Mouse (Mus musculus) cerebellum, adult 18-20 months (tissue): ENCODE data around the gene Padi2.

ENCODE experiments used
- DNase-seq, 2 experiments: peaks; one replicate each; pipeline ENCODE4 v3.0.0; 2021

The Padi2 gene

DNA sequence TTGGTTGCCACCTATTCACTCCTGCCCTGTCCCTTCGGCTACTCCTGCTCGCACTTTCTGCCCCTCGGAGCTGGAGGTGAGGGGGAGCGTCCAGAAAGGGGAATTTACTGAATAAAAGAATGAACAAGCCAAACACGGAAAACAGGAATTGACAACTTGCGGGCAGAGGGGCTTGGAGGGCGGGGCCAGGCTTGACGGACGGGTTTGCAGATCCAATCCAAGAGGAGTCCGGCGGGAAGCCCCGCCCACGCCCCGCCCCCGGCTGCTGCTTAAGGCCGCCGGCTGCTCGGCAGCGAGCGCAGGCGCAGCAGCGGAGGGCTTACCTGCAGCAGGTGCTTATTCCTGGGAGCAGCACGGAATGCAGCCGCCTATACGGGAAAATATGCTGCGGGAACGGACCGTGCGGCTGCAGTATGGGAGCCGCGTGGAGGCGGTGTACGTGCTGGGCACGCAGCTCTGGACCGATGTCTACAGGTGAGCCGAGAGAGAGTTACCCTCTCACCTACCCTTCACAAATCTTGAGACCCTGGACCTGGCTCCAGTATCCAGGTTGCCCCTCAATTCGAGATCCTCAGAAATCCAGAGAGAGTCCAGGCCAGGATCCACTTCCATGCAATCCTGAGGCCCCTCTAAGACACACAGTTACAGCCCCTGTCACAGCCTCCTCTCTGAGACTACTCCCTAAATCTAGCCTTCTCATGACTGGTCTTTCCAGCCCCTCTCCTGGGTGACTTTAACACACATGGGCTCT is at the start of gene Padi2:
Gene Padi2 (plus strand): TSS at position 269 of the 751 bp plus-strand sequence.
- peak; percentile 41 to 44 for DNase-seq

GRCm38 (mm10) chr4:140857041-140857440 is 49.1 kb upstream of the Padi2 start:
- DNase-seq = no peak

DNA sequence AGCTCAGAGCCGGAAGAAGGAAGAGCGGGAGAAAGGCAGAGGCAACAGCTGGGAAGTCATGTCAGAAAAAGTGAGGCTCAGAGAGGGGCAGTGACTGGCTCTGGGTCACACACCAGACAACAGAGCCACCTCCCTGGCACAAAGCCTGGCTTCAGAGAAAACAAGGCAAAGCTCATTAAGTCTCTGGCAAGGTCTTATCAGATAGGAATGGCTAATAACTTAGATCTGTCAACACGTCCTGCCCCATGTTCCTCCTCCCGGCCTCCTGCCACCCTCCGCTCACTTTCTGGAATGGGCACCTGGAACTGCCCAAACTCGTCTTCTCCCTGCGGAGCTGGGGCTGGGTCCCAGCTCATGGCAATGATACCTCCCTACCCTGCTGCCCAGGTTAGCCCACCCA is 48.3 kb upstream of the Padi2 start:
- DNase-seq = no peak

DNA sequence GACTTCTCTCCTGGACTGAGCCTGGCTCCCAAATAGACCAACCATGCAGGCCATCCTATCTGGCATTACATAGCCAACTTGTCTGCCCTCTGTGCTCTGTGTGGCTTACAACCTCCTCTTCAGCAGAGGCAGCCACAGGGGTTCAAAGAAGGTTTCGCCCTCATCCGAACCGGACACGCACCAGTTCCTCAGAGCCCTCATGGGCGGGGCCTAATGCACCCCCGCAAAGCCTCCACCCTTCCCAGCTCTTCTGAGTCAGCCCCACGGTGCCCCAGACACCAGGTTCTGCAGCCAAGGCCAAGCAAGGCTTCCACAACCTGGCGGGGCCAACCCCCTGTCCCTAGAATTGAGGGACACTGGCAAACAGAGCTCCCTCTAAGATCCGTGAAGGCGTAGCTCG is 46.9 kb upstream of the Padi2 start:
- no peak for DNase-seq

DNA sequence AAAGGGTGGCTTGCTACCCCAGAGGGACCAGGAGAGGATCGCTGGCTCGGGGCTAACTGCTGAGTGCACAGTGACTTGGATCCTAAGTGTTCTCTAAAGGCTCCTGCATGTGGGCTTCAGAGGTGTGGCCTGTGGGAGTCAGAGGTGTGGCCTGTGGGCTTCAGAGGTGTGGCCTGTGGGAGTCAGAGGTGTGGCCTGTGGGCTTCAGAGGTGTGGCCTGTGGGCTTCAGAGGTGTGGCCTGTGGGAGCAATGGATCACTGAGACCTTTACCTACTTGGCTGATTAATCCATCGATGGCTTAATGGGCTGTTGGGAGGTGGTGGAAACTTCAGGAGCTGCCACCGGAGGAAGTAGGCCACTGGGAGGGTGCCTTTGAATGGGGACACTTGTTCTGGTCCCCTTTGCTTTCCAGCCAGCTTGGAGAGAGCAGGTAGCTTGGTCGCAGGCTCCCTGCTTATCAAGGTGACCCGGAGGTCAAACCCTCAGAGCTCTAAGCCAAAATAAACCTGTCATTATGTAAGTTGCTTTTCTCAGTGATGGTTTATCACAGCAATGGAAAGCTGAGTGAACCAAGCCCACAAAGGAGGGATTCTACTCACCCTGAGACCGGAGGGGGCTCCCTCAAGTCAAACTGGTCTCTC is 45.9 kb upstream of the Padi2 start:
- no peak for DNase-seq

DNA sequence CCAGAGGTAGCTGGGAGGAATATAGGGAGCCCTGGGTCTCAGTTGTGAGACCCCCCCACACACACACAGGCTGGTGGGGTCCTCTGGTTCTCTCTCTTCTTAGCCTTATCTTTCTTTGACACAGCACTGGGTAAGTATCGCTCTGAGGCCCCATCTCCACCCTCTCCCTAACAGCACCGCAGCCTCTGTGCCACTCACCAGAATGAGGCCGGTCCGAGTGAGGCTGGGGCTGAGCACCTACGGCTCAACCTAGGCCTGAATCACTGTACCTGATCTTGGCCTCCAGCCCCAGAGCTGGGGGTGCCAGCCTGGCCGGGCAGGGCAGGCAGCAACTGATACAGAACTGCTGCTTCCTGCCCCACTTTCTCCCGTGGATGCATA is 45.4 kb upstream of the Padi2 start:
- DNase-seq = no peak

GRCm38 (mm10) chr4:140862036-140862650 is 44.0 kb upstream of the Padi2 start:
- no peak for DNase-seq

- no peak for DNase-seq
Measured at GRCm38 (mm10) chr4:140868484-140869190, 37.5 kb upstream of the Padi2 start.

- no peak for DNase-seq
Measured at GRCm38 (mm10) chr4:140869945-140870344, 36.2 kb upstream of the Padi2 start.

DNA sequence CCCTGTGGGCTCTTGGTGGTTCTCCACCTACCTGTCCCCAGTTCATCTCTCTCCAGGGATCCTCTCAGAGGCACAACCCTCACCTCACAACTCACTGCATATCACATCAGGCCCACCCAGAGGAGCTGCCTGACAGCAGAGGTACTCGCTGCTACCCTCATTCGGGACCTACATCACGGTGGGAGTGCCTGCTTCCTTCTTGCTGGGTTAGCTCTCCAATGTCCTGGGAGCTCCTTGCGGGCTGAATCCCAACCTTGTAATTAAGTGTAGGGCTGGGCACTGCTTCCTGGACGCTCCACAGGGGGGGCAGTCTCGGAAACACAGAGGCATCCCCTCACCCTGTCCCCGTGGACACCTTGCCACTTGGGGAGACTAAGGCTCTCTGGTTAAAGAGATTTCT is 35.3 kb upstream of the Padi2 start:
- DNase-seq = no peak

DNA sequence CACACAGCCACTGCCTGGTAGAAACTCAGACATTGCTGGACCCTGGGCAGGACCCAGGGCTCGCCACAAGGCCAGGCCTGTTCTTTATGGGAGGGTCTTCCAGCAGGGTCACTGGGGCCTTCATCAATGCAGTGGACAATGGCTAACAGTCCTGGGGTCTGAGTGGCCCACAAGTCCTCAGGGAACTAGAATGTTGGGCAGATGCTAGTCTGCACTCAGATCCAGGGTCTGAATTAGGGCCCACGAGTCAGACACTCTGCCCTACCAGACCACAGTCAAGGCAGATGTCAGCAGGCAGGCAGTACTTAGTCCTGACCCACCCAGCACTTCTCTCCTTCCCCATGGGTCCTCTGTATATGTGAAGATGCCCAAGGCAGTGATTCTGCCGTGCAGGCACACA is 34.8 kb upstream of the Padi2 start:
- DNase-seq = no peak

GRCm38 (mm10) chr4:140871851-140872685 is 34.1 kb upstream of the Padi2 start:
- no peak for DNase-seq

- DNase-seq = no peak
Measured at GRCm38 (mm10) chr4:140872686-140872992, 33.5 kb upstream of the Padi2 start.

DNA sequence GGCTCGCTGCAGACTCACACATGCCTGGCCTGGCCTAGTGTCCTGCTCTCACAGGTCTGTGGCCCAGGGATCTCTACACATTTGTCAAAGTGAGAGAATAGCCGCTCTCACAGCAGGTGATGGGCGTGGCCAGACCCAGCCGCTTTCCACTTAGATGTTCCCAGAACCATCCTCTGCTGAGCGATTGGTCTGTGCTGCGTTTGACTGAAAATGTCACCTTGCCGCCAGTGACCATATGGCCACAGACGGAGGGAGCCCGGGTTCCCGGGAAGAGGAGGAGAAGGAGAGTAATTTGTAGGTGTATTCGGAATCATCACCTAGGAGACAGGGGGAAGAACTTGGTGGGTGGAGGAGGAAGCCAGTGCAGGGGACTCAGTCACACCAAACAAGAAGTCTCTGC is 33.1 kb upstream of the Padi2 start:
- no peak for DNase-seq

- no peak for DNase-seq
Measured at GRCm38 (mm10) chr4:140876161-140876560, 30.0 kb upstream of the Padi2 start.

GRCm38 (mm10) chr4:140876681-140877080 is 29.5 kb upstream of the Padi2 start:
- DNase-seq = no peak

DNA sequence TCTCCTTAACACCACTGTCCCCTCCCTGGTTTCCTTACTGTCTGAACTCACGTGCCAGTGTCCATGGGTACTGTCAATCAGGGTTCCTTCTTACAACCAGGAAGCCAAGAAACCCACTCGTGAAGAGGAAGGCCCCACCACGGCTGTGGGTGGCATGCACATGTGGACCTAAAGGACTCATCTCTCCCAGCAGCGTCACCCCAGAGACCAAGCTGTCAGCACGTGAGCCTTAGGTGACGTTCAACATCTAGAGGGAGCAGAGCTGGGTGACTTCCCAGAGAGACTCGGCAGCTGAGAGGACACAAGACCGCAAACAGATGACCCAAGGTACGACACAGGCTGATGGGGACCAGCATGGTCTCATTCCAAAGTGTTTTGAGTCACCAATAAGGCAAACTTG is 28.7 kb upstream of the Padi2 start:
- no peak for DNase-seq

GRCm38 (mm10) chr4:140878655-140879054 is 27.5 kb upstream of the Padi2 start:
- no peak for DNase-seq

DNA sequence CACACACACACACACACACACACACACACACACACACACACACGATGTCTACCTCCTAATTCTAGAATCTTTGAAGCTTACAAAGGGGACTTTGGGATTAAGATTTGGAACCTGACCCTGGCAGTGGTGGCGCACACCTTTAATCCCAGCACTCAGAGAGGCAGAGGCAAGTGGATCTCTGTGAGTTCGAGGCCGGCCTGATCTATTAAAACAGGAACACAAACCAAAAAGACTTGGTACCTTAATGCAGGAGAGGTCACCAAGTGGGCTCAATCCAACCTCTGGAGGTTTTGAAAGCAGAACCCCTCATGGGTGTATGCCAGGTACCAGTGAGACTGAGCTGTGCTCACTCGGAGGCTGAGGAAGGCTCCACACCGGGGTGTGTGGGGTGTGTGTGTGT is 27.0 kb upstream of the Padi2 start:
- no peak for DNase-seq

- DNase-seq = no peak
Measured at GRCm38 (mm10) chr4:140879739-140880138, 26.4 kb upstream of the Padi2 start.

GRCm38 (mm10) chr4:140880207-140880606 is 25.9 kb upstream of the Padi2 start:
- no peak for DNase-seq

DNA sequence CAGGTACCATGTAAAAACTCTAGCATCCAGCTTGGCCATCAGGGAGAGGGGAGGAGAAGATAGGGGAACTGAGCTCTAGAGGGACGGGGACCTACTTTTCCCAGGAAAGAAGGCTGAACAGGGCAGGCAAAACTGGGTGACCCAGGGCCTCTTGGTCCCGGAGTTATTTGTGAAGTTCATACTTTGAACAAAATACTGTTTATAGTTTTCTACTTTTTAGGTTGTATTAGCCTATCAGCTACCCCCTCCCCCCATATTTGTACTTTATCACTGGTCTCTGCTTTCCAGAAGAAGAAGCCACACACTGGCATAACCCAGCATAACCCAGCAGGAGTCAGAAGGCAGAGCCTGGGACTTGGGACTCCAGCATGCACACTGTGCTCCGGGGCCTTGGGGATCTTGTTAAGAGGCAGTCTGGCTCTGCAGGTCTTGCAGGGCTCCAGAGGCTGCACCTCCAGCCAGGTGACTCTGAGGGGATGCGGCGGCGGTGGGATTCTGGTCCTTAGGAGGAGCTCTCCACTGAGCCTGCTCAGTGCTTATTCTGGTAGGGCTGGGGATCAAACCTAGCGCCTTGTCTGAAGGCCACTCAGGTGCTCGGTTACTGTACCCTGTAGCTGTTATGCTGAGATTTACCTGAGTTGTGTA is 25.0 kb upstream of the Padi2 start:
- DNase-seq = no peak
